Mouse (Mus musculus) stomach, postnatal 0 days (tissue): ENCODE results near the gene Tpm1.

Experiments used
- CTCF ChIP-seq: IDR thresholded peaks from 2 replicates; pipeline ENCODE4 v1.5.1; 2016; ENCODE audit warnings: antibody characterized with exemption, low read depth, mild to moderate bottlenecking, moderate library complexity
- EP300 ChIP-seq: optimal IDR thresholded peaks from 2 replicates; pipeline ENCODE3; 2016; ENCODE audit warnings: antibody characterized with exemption

DNA sequence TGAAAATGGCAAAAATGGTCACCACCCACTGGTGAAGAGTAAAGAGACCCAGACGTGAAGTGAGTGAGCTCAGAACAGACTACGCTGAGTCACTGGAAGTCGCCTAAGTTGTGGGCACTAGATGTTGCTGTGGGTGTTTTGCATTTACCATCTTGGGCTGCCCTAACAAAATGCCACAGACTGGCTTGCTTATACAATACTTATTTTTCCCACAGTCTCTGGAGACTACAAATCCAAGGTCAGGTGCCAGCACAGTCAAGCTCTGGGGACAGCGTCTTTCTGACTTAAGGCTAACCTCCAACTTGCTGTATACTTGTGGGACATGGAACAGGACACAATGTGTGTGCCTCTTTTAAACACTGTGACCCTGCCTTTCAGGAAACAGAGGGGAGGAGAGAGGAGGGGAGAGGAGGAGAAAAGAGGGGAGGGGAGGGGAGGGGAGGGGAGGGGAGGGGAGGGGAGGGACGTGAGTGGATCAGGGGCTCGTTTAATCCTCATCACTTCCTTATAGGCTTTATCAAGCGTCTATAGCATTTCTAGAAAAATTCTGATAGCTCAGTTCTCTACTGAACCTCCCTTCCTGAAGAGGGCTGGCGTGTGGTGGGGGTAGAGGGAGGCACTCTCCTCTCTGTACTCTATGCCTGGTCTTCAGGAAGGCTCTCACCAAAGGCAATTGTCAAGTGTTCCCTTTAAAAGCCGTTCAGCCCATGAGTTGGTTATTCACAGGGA, 58.0 kb downstream of the Tpm1 start:
- TF ChIP-seq CTCF (no peak), EP300 (no peak)
